Mouse (Mus musculus): ENCODE measurements around the gene Taf1c. TPM values are rescaled to one million over a fixed set of nuclear protein-coding genes. Genes with fewer than 3 reads are reported as not detected.
A peak's percentile ranks its signal among the peaks of the same experiment; 100 is the strongest.

The Taf1c gene
- polyA plus RNA-seq, 1 experiment, result 6.3 TPM

GRCm38 (mm10) chr8:119579096-119579495 is 25.9 kb downstream of the Taf1c start:
- no peak overlapping the region for H3K27ac ChIP-seq (ENCODE audit: control insufficient read depth, insufficient read depth, low read depth, low read length)
- peaks cover 2% of the 10 kb centered on the region for H3K36me3 ChIP-seq (ENCODE audit: control insufficient read depth, insufficient read depth, low read length)
- no peaks in the 10 kb centered on the region for H3K27me3 ChIP-seq (ENCODE audit: control insufficient read depth, insufficient read depth, low read length)
- TF ChIP-seq CTCF (IDR thresholded peaks at IDR 0.05; ENCODE audit: control insufficient read depth, insufficient read depth, insufficient replicate concordance, low read depth, low read length) (no peak), POLR2A (IDR thresholded peaks at IDR 0.05; ENCODE audit: control insufficient read depth, low read depth, low read length) (no peak)
- peaks cover under 1% of the 10 kb centered on the region; the same call in 1 of the 2 replicates for H3K4me1 ChIP-seq (ENCODE audit: control insufficient read depth, insufficient read depth, low read length)
- no peak overlapping the region for H3K4me3 ChIP-seq (ENCODE audit: control insufficient read depth, low read depth, low read length)

DNA sequence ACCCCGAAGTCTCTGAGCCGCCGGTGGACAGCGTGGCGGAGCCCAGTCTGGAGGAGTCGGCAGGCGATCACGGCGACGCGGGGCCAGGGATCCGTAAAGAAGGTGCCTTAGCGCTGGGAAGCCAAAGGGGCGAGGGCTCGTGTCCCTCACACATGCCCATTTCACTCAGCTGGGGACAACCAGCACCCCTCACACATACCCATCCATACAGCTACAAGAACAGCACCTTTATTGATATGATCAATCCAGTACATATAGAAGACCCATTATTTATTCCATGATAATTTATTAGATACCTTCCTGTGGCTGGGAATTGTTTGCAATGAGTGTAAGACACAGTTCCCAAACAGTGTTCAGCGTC is 29.7 kb downstream of the Taf1c start:
- peaks cover 2% of the 10 kb centered on the region for H3K36me3 ChIP-seq (ENCODE audit: control insufficient read depth, insufficient read depth, low read length)
- peak overlapping the region; percentile 98 for H3K27ac ChIP-seq (ENCODE audit: control insufficient read depth, insufficient read depth, low read depth, low read length)
- H3K27me3 ChIP-seq (ENCODE audit: control insufficient read depth, insufficient read depth, low read length), result no peaks in the 10 kb centered on the region
- H3K4me1 ChIP-seq (ENCODE audit: control insufficient read depth, insufficient read depth, low read length), result peaks cover 8% of the 10 kb centered on the region
- TF ChIP-seq POLR2A (IDR thresholded peaks at IDR 0.05; ENCODE audit: control insufficient read depth, low read depth, low read length) (no peak; the same call in 1 of the 2 replicates), CTCF (IDR thresholded peaks at IDR 0.05; ENCODE audit: control insufficient read depth, insufficient read depth, insufficient replicate concordance, low read depth, low read length) (no peak)
- peak overlapping the region; percentile 96 for H3K4me3 ChIP-seq (ENCODE audit: control insufficient read depth, low read depth, low read length)

GRCm38 (mm10) chr8:119574437-119575365 is 30.3 kb downstream of the Taf1c start, which contains the start of the genes Hsdl1 and Dnaaf1:
TSS of gene Hsdl1 (minus strand) at chr8:119575183.
TSS of gene Dnaaf1 (plus strand) at chr8:119575235.
- TF ChIP-seq CTCF (IDR thresholded peaks at IDR 0.05; ENCODE audit: control insufficient read depth, insufficient read depth, insufficient replicate concordance, low read depth, low read length) (no peak), POLR2A (IDR thresholded peaks at IDR 0.05; ENCODE audit: control insufficient read depth, low read depth, low read length) (peak; percentile 95; the same call in 1 of the 2 replicates)
- peaks cover 2% of the 10 kb centered on the region for H3K36me3 ChIP-seq (ENCODE audit: control insufficient read depth, insufficient read depth, low read length)
- peak within 1 kb of the TSS; percentile 98 for H3K27ac ChIP-seq (ENCODE audit: control insufficient read depth, insufficient read depth, low read depth, low read length)
- no peaks in the 10 kb centered on the region for H3K27me3 ChIP-seq (ENCODE audit: control insufficient read depth, insufficient read depth, low read length)
- peaks cover 8% of the 10 kb centered on the region for H3K4me1 ChIP-seq (ENCODE audit: control insufficient read depth, insufficient read depth, low read length)
- peak within 1 kb of the TSS; percentile 96 for H3K4me3 ChIP-seq (ENCODE audit: control insufficient read depth, low read depth, low read length)

GRCm38 (mm10) chr8:119572411-119572810 is 32.6 kb downstream of the Taf1c start:
- Histone ChIP-seq H3K4me1 (ENCODE audit: control insufficient read depth, insufficient read depth, low read length) (peaks cover 8% of the 10 kb centered on the region), H3K36me3 (ENCODE audit: control insufficient read depth, insufficient read depth, low read length) (peaks cover 2% of the 10 kb centered on the region), H3K4me3 (ENCODE audit: control insufficient read depth, low read depth, low read length) (no peak overlapping the region), H3K27me3 (ENCODE audit: control insufficient read depth, insufficient read depth, low read length) (no peaks in the 10 kb centered on the region), H3K27ac (ENCODE audit: control insufficient read depth, insufficient read depth, low read depth, low read length) (no peak overlapping the region)
- TF ChIP-seq CTCF (IDR thresholded peaks at IDR 0.05; ENCODE audit: control insufficient read depth, insufficient read depth, insufficient replicate concordance, low read depth, low read length), result no peak
- no peak for TF ChIP-seq POLR2A (IDR thresholded peaks at IDR 0.05; ENCODE audit: control insufficient read depth, low read depth, low read length)

DNA sequence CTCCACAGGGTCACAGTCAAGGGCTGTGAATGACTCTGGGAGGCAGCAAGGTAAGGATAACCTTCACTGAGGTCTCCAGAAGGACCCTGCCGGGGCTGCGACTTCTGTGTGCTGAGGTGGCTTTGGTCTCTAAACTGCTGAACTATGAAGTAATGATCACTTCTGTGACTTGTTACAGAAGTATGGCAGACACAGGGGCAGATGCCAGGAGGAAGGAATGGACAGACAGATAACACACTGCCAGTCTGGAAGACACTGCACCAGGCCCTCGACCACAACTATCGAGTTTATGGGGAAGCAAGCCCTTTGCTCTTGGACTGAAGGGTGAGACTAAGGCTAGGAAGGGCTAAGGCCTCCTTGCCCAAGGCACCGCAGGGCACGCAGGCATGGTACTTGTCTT is 33.9 kb downstream of the Taf1c start:
- Histone ChIP-seq H3K4me1 (ENCODE audit: control insufficient read depth, insufficient read depth, low read length) (peaks cover 8% of the 10 kb centered on the region), H3K4me3 (ENCODE audit: control insufficient read depth, low read depth, low read length) (no peak overlapping the region), H3K27ac (ENCODE audit: control insufficient read depth, insufficient read depth, low read depth, low read length) (no peak overlapping the region), H3K27me3 (ENCODE audit: control insufficient read depth, insufficient read depth, low read length) (no peaks in the 10 kb centered on the region), H3K36me3 (ENCODE audit: control insufficient read depth, insufficient read depth, low read length) (peaks cover 2% of the 10 kb centered on the region; the same call in 1 of the 2 replicates)
- TF ChIP-seq POLR2A (IDR thresholded peaks at IDR 0.05; ENCODE audit: control insufficient read depth, low read depth, low read length) (no peak), CTCF (IDR thresholded peaks at IDR 0.05; ENCODE audit: control insufficient read depth, insufficient read depth, insufficient replicate concordance, low read depth, low read length) (no peak)

GRCm38 (mm10) chr8:119569881-119570280 is 35.1 kb downstream of the Taf1c start:
- no peak for TF ChIP-seq POLR2A (IDR thresholded peaks at IDR 0.05; ENCODE audit: control insufficient read depth, low read depth, low read length)
- no peak for TF ChIP-seq CTCF (IDR thresholded peaks at IDR 0.05; ENCODE audit: control insufficient read depth, insufficient read depth, insufficient replicate concordance, low read depth, low read length)
- Histone ChIP-seq H3K4me3 (ENCODE audit: control insufficient read depth, low read depth, low read length) (no peak overlapping the region), H3K36me3 (ENCODE audit: control insufficient read depth, insufficient read depth, low read length) (peaks cover 2% of the 10 kb centered on the region), H3K27ac (ENCODE audit: control insufficient read depth, insufficient read depth, low read depth, low read length) (no peak overlapping the region), H3K4me1 (ENCODE audit: control insufficient read depth, insufficient read depth, low read length) (peaks cover 8% of the 10 kb centered on the region), H3K27me3 (ENCODE audit: control insufficient read depth, insufficient read depth, low read length) (no peaks in the 10 kb centered on the region)

- TF ChIP-seq CTCF (IDR thresholded peaks at IDR 0.05; ENCODE audit: control insufficient read depth, insufficient read depth, insufficient replicate concordance, low read depth, low read length) (no peak), POLR2A (IDR thresholded peaks at IDR 0.05; ENCODE audit: control insufficient read depth, low read depth, low read length) (no peak)
- Histone ChIP-seq H3K27me3 (ENCODE audit: control insufficient read depth, insufficient read depth, low read length) (no peaks in the 10 kb centered on the region), H3K36me3 (ENCODE audit: control insufficient read depth, insufficient read depth, low read length) (peaks cover 2% of the 10 kb centered on the region), H3K4me1 (ENCODE audit: control insufficient read depth, insufficient read depth, low read length) (peaks cover 6% of the 10 kb centered on the region), H3K4me3 (ENCODE audit: control insufficient read depth, low read depth, low read length) (no peak overlapping the region), H3K27ac (ENCODE audit: control insufficient read depth, insufficient read depth, low read depth, low read length) (no peak overlapping the region)
These were observed 36.1 kb downstream of the Taf1c start for GRCm38 (mm10) chr8:119568951-119569350.
